Comparison of ENCODE assay signal across 13 mouse cellular contexts in the genomic region with DNA sequence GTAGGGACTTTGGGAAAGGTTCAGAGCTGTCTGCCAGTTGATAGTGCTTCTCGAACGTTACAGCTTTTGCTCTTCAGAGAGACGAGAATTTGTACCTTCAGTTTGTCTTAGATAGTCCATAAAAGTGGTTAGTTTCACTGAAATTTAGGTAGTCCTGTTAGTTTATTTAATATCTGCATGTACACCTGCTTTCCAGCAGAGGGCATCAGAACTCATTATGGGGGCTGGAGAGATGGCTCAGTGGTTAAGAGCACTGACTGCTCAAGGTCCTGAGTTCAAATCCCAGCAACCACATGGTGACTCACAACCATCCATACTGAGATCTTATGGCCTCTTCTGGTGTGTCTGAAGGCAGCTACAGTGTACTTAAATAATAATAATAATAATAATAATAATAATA. TPM values are rescaled to one million over a fixed set of nuclear protein-coding genes. Genes with fewer than 3 reads are reported as not detected.
DNase-seq lines count a peak whose midpoint lies in the region; ATAC-seq and TF ChIP-seq lines count a peak whose summit lies in the region.
"Had no signal": no experiment of that assay in that cellular context is flagged by ENCODE, and none has a peak within 500 bp of the region (broad histone marks: within the 10 kb centered on the region; RNA-seq: fewer than 3 reads in every experiment).

No protein-coding gene starts in this region.

- WGBS in cerebellum, adult 2 months = 86% methylated on average over 3 of the region's 3 CpGs

- H3K27ac ChIP-seq in cerebellum, adult 2 months (ENCODE audit: insufficient read depth, low read length) = no peak overlapping the region
- H3K27ac ChIP-seq in left cerebral cortex, adult 2 months = no peak overlapping the region
- H3K27ac ChIP-seq: hindbrain, embryonic 10.5 days had no signal

- peak; percentile 17; the same call in 1 of the 2 replicates for TF ChIP-seq CTCF in cerebellum, adult 2 months (IDR thresholded peaks at IDR 0.05; ENCODE audit: borderline replicate concordance, insufficient read depth, low read depth, low read length)
- peak; percentile 46 for TF ChIP-seq CTCF in left cerebral cortex, adult 2 months (IDR thresholded peaks at IDR 0.05)

- intact Hi-C loops in left cerebral cortex, adult 2 months (cut with DNase I) = no loop called here
- intact Hi-C loops in left cerebral cortex, postnatal 4 days (cut with DNase I) = no loop called here

- H3K27me3 ChIP-seq in cerebellum, adult 2 months (ENCODE audit: control insufficient read depth, insufficient read depth, low read length) = no peaks in the 10 kb centered on the region

- no peak for TF ChIP-seq POLR2A in cerebellum, adult 2 months (IDR thresholded peaks at IDR 0.05; ENCODE audit: borderline replicate concordance, insufficient read depth, low read length)

- H3K4me3 ChIP-seq in cerebellum, adult 2 months (replicated peaks; ENCODE audit: insufficient read depth, low read depth, low read length) = no peak overlapping the region
- H3K4me3 ChIP-seq in left cerebral cortex, adult 2 months = no peak overlapping the region
- H3K4me3 ChIP-seq: hindbrain, embryonic 10.5 days had no signal

- ATAC-seq in inflammation-experienced regulatory T-cells, adult 6 months = no peak
- ATAC-seq: midbrain, embryonic 16.5 days had no signal

- no peak for DNase-seq in cerebellum, adult 2 months
- DNase-seq in cerebellum, postnatal 14 days = no peak
- DNase-seq in left cerebral cortex, adult 2 months (ENCODE audit: extremely low spot score in 1 of 2, low spot score in 2 of 2) = no peak
- DNase-seq in left cerebral cortex, postnatal 4 days = no peak
- peak; percentile 15 for DNase-seq in thymus, postnatal 25 days
- DNase-seq in thymus, adult 18-20 months = no peak
- no peak for DNase-seq in right cerebral cortex, adult 18-20 months
- DNase-seq: cerebellum, adult 11-12 months; embryo, embryonic 11 days; kidney, postnatal 10 days had no signal

- H3K4me1 ChIP-seq in cerebellum, adult 2 months (ENCODE audit: control insufficient read depth, insufficient read depth, low read length) = no peaks in the 10 kb centered on the region

RNA-seq across cellular contexts. Expression of a gene that starts 7.2 kb away (rescaled TPM):
- polyA plus RNA-seq in cerebellum, adult 2 months (2012; rRNA removed) = 11.5 and 11.9 TPM in 2 replicates
- total RNA-seq in left cerebral cortex, adult 2 months (2021) = 10 to 100 TPM; 14.4 to 15.4 TPM
- total RNA-seq in left cerebral cortex, postnatal 4 days (2021) = 10 to 100 TPM; 20.7 to 21.0 TPM
- 10 to 100 TPM; 12.3 to 15.8 (median 15.0) TPM for polyA plus RNA-seq in inflammation-experienced regulatory T-cells, adult 6 months (2017; shearing (Covaris generic))
